Comparison of ENCODE assay signal across 8 mouse cellular contexts in genomic region chr16:49500818-49501217, GRCm38 (mm10).
A peak's percentile ranks its signal among the peaks of the same experiment; 100 is the strongest.
DNase-seq lines count a peak whose midpoint lies in the region; ATAC-seq lines count a peak whose summit lies in the region.

No protein-coding gene starts in this region.

- DNase-seq in limb, embryonic 11.5 days (ENCODE audit: low spot score), result peak; percentile 46
- no peak for DNase-seq in limb, embryonic 10.5 days (ENCODE audit: low spot score)
- DNase-seq in MEL-GATA-1-ER (ENCODE audit: extremely low read depth, low read depth), result peak; percentile 46
- peak; percentile 57 to 81 for DNase-seq in cerebellum, postnatal 10 days
- peak; percentile 30 for DNase-seq in heart, postnatal 4 days
- DNase-seq in layer of hippocampus, postnatal 14 days (ENCODE audit: low spot score in 2 of 2), result peak; percentile 27 to 70
- DNase-seq in testis, postnatal 14 days (ENCODE audit: low spot score), result no peak

- H3K4me2 ChIP-seq in limb, embryonic 11.5 days (ENCODE audit: low read depth, severe bottlenecking), result no peak overlapping the region
- no peak overlapping the region for H3K4me2 ChIP-seq in neural tube, embryonic 13.5 days

- H3K36me3 ChIP-seq in limb, embryonic 11.5 days (ENCODE audit: control insufficient read depth, insufficient read depth, low read length), result no peaks in the 10 kb centered on the region
- no peaks in the 10 kb centered on the region for H3K36me3 ChIP-seq in limb, embryonic 10.5 days
- H3K36me3 ChIP-seq in neural tube, embryonic 13.5 days, result no peaks in the 10 kb centered on the region

- H3K4me3 ChIP-seq in limb, embryonic 11.5 days (ENCODE audit: low read depth, low read length), result no peak overlapping the region
- H3K4me3 ChIP-seq in limb, embryonic 10.5 days, result no peak overlapping the region
- H3K4me3 ChIP-seq in neural tube, embryonic 13.5 days, result no peak overlapping the region

- H3K27ac ChIP-seq in limb, embryonic 11.5 days (replicated peaks; ENCODE audit: low read depth, low read length), result no peak overlapping the region
- no peak overlapping the region for H3K27ac ChIP-seq in limb, embryonic 10.5 days
- no peak overlapping the region for H3K27ac ChIP-seq in neural tube, embryonic 13.5 days (replicated peaks)

- no peaks in the 10 kb centered on the region for H3K9me3 ChIP-seq in limb, embryonic 11.5 days (ENCODE audit: control insufficient read depth, low read length)
- H3K9me3 ChIP-seq in limb, embryonic 10.5 days (replicated peaks), result no peaks in the 10 kb centered on the region
- 0 out of 2 replicates have a peak, but pooled peaks cover 4% of the 10 kb centered on the region for H3K9me3 ChIP-seq in neural tube, embryonic 13.5 days

- H3K9ac ChIP-seq in limb, embryonic 11.5 days (ENCODE audit: low read length), result no peak overlapping the region
- H3K9ac ChIP-seq in neural tube, embryonic 13.5 days, result no peak overlapping the region

- WGBS in limb, embryonic 11.5 days, result 41% methylated on average over 4 of the region's 4 CpGs
- 38% methylated on average over 4 of the region's 4 CpGs for WGBS in limb, embryonic 10.5 days
- 37% methylated on average over 4 of the region's 4 CpGs for WGBS in neural tube, embryonic 13.5 days

- no peak for ATAC-seq in limb, embryonic 11.5 days (ENCODE audit: insufficient number of reproducible peaks, low FRiP score, low TSS enrichment, low read depth)
- ATAC-seq in neural tube, embryonic 13.5 days (ENCODE audit: low read depth), result peak; percentile 76

- H3K4me1 ChIP-seq in limb, embryonic 11.5 days (ENCODE audit: control insufficient read depth, insufficient read depth, low read length), result no peaks in the 10 kb centered on the region
- H3K4me1 ChIP-seq in limb, embryonic 10.5 days, result no peaks in the 10 kb centered on the region
- no peaks in the 10 kb centered on the region for H3K4me1 ChIP-seq in neural tube, embryonic 13.5 days (replicated peaks)

- H3K27me3 ChIP-seq in limb, embryonic 11.5 days (ENCODE audit: control insufficient read depth, insufficient read depth, low read length), result no peaks in the 10 kb centered on the region
- no peaks in the 10 kb centered on the region for H3K27me3 ChIP-seq in limb, embryonic 10.5 days (ENCODE audit: low read depth, poor library complexity, severe bottlenecking)
- H3K27me3 ChIP-seq in neural tube, embryonic 13.5 days, result no peaks in the 10 kb centered on the region

Comparison
In these comparisons a context has a peak if more than half of its experiments do, and no peak if none do; other contexts are left out.
1. DNase-seq: peak in limb, embryonic 11.5 days (single experiment), MEL-GATA-1-ER (single experiment), cerebellum, postnatal 10 days (2 of 2), heart, postnatal 4 days (single experiment) and layer of hippocampus, postnatal 14 days (2 of 2); none in limb, embryonic 10.5 days (single experiment) and testis, postnatal 14 days (single experiment).